Mouse (Mus musculus): ENCODE data around the gene Olfr988. TPM values are rescaled to one million over a fixed set of nuclear protein-coding genes. Genes with fewer than 3 reads are reported as not detected.

Gene Olfr988
- not detected in 2 replicates for polyA plus RNA-seq (2012; rRNA removed; ENCODE audit: low replicate concordance)

GRCm38 (mm10) chr2:85363127-85363526 lies at the start of gene Olfr988:
Gene Olfr988, minus strand, starts transcription at chr2:85363227.

GRCm38 (mm10) chr2:85409369-85409768 lies 46.3 kb upstream of the Olfr988 start, which contains the start of gene Olfr992:
Gene Olfr992, minus strand, starts transcription at chr2:85409469.

GRCm38 (mm10) chr2:85339215-85339614 lies 23.8 kb downstream of the Olfr988 start, which contains the start of gene Olfr987:
Gene Olfr987, minus strand, starts transcription at chr2:85339315.

Other genes with a start within 250 kb of the Olfr988 start
- gene Aplnr, start 227.0 kb downstream of the Olfr988 start, polyA plus RNA-seq (2012; rRNA removed; ENCODE audit: low replicate concordance): 3.1 and 3.2 TPM in 2 replicates
- 0.27 and 0.79 TPM in 2 replicates for gene Lrrc55, start 166.0 kb downstream of the Olfr988 start, polyA plus RNA-seq (2012; rRNA removed; ENCODE audit: low replicate concordance)
- not detected in 2 replicates for gene Olfr987, start 23.9 kb downstream of the Olfr988 start, polyA plus RNA-seq (2012; rRNA removed; ENCODE audit: low replicate concordance)
- gene Olfr992, start 46.2 kb upstream of the Olfr988 start, polyA plus RNA-seq (2012; rRNA removed; ENCODE audit: low replicate concordance): not detected in 2 replicates
- gene Olfr993, start 51.6 kb upstream of the Olfr988 start, polyA plus RNA-seq (2012; rRNA removed; ENCODE audit: low replicate concordance): not detected in 2 replicates
- gene Olfr994, start 73.2 kb upstream of the Olfr988 start, polyA plus RNA-seq (2012; rRNA removed; ENCODE audit: low replicate concordance): not detected in 2 replicates
- not detected in 2 replicates for gene Olfr995, start 80.4 kb upstream of the Olfr988 start, polyA plus RNA-seq (2012; rRNA removed; ENCODE audit: low replicate concordance)
- gene 4833423E24Rik, start 155.8 kb upstream of the Olfr988 start, polyA plus RNA-seq (2012; rRNA removed; ENCODE audit: low replicate concordance): not detected in 2 replicates
- gene Olfr996, start 216.0 kb upstream of the Olfr988 start, polyA plus RNA-seq (2012; rRNA removed; ENCODE audit: low replicate concordance): not detected in 2 replicates
- gene Olfr998, start 225.7 kb upstream of the Olfr988 start, polyA plus RNA-seq (2012; rRNA removed; ENCODE audit: low replicate concordance): not detected in 2 replicates
- not detected in 2 replicates for gene Olfr1000, start 248.7 kb upstream of the Olfr988 start, polyA plus RNA-seq (2012; rRNA removed; ENCODE audit: low replicate concordance)

Data from duodenum, adult 2 months (tissue).